Mouse (Mus musculus) megakaryocyte, embryonic 14.5 days (primary cell): Measurements from ENCODE around the gene Lrrc27. TPM values are rescaled to one million over a fixed set of nuclear protein-coding genes. Genes with fewer than 3 reads are reported as not detected.

Experiments used
- H3K27me3 ChIP-seq: replicated peaks from 2 replicates; pipeline ENCODE3; 2012; ENCODE audit warnings: inconsistent platforms
- H3K36me3 ChIP-seq: replicated peaks from 2 replicates; pipeline ENCODE3; 2012; ENCODE audit warnings: low read length, inconsistent platforms, mixed read lengths
- H3K4me1 ChIP-seq: 2 replicates; pipeline ENCODE4 v1.6.1; 2012; ENCODE audit warnings: inconsistent platforms
- H3K4me3 ChIP-seq: replicated peaks from 2 replicates; pipeline ENCODE3; 2012; ENCODE audit warnings: moderate library complexity, mild to moderate bottlenecking, inconsistent platforms
- H3K9me3 ChIP-seq: 2 replicates; pipeline ENCODE4 v1.6.1; 2012; ENCODE audit warnings: inconsistent platforms
- FLI1 ChIP-seq: IDR thresholded peaks from 2 replicates; pipeline ENCODE4 v1.6.1; 2012; ENCODE audit warnings: low read length, inconsistent platforms, mixed read lengths
- GATA1 ChIP-seq: IDR thresholded peaks from 3 replicates; pipeline ENCODE4 v1.6.1; 2012; ENCODE audit warnings: mixed read lengths, low read length, inconsistent platforms, borderline replicate concordance
- polyA plus RNA-seq: library from polyadenylated mRNA; stranded (reverse); fragments of >175 nt; gene quantifications from 2 replicates; pipeline ENCODE4 v1.2.3, GENCODE M21; 2012; ENCODE audit warnings: low replicate concordance; ENCODE audit not compliant: insufficient read depth

Lrrc27 gene
- polyA plus RNA-seq, 1 experiment: 2.9 TPM

DNA sequence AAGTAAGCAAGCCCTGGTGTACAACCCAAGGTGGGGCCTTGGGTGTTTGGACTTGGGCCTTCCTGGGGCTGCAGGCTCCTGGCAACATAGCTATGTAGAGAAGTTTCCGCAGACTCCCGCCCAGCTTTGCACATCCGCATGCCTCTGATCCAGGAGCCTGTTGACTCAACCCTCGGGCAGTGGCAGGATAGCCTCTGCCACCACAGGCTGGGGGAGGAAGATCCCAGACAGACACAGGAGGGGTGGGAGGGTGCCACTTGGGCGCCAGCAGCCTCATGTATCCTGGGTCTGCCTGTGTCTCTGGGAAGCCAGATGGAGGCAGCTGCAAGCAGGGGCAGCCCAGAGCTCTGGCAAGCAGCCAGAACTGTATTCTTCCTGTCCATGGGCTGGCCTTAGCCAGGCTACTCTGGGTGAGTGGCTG lies 39.1 kb downstream of the Lrrc27 start:
- Histone ChIP-seq H3K9me3 (no peaks in the 10 kb centered on the region), H3K4me3 (no peak overlapping the region), H3K4me1 (peaks cover 80% of the 10 kb centered on the region), H3K36me3 (peaks cover 71% of the 10 kb centered on the region), H3K27me3 (no peaks in the 10 kb centered on the region)
- TF ChIP-seq FLI1 (no peak), GATA1 (no peak)

DNA sequence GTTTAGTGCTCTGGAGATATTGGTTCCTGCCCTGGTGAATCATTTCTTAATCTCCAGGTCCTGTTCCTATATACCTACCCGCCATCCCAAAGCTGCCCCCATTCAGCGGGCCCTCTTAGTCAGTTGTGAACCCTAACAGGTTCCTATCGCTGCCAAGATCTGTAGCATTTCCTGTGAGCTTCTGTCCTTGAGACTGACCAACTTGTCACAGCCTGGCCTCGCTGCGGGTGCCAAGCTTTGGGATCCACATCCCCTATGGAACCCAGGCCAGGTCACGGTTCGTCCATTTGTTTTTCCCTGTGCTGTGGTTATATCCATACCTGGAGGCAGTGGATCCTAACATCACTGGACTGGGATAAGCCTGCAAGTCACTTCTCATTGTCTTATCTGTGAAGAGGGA lies 39.8 kb downstream of the Lrrc27 start:
- Histone ChIP-seq H3K27me3 (no peaks in the 10 kb centered on the region), H3K4me1 (peaks cover 80% of the 10 kb centered on the region), H3K36me3 (peaks cover 78% of the 10 kb centered on the region), H3K4me3 (no peak overlapping the region), H3K9me3 (no peaks in the 10 kb centered on the region)
- no peak for TF ChIP-seq FLI1
- no peak for TF ChIP-seq GATA1

DNA sequence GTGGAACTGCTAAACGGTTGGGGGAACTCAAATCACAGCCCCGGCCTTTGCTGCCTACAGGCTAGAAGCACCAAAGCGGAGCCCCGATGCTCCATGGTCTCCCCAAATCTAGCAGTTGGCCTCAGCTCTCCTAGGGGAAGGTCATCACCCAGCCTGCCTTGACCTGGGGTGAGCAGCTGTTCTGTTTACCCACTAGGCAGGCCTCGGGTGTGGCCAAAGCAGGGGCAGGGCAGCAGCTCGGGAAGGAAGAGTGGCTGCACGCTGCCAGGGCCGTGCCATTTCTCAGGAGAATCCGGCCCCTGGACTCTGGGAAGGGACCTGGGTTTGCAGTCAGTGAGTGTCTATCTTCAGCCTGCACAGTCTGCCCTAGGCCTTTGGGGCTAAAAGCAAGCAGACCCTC lies 40.2 kb downstream of the Lrrc27 start:
- Histone ChIP-seq H3K9me3 (no peaks in the 10 kb centered on the region), H3K4me3 (no peak overlapping the region), H3K36me3 (peaks cover 82% of the 10 kb centered on the region), H3K27me3 (no peaks in the 10 kb centered on the region), H3K4me1 (peaks cover 80% of the 10 kb centered on the region)
- TF ChIP-seq GATA1: no peak
- TF ChIP-seq FLI1: no peak

- TF ChIP-seq GATA1 (no peak), FLI1 (no peak)
- no peaks in the 10 kb centered on the region for H3K27me3 ChIP-seq
- no peaks in the 10 kb centered on the region for H3K9me3 ChIP-seq
These were observed 40.7 kb downstream of the Lrrc27 start for GRCm38 (mm10) chr7:139253462-139253861.

DNA sequence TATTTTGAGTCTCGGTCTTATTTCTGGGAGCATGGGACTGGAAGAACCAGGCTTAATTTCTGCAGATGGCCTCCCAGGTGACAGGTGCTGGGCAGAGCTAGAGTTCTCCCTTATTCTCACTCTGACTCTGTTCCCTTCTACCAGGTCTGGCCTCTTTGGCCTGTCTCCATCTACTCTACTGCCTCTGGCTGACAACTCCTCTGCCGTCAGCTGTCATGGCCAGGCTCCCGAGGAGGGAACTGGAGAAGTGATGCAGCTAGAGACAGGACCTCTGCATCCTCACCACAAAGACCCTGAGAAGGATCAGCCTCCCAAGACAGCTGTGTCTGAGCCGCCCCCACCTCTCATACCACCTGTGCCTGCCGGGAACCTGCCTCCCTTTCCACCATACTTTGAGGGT lies 41.8 kb downstream of the Lrrc27 start:
- no peak overlapping the region for H3K4me3 ChIP-seq
- peaks cover 86% of the 10 kb centered on the region for H3K4me1 ChIP-seq
- H3K36me3 ChIP-seq: peaks cover 98% of the 10 kb centered on the region
- H3K27me3 ChIP-seq: no peaks in the 10 kb centered on the region
- no peaks in the 10 kb centered on the region for H3K9me3 ChIP-seq
- no peak for TF ChIP-seq FLI1
- TF ChIP-seq GATA1: no peak

More at GRCm38 (mm10) chr7:139253462-139253861, 40.7 kb downstream of the Lrrc27 start:
- H3K36me3 ChIP-seq: peaks cover 87% of the 10 kb centered on the region
- peaks cover 83% of the 10 kb centered on the region for H3K4me1 ChIP-seq
- no peak overlapping the region for H3K4me3 ChIP-seq

GRCm38 (mm10) chr7:139257752-139258542 lies 45.2 kb downstream of the Lrrc27 start:
- Histone ChIP-seq H3K36me3 (peaks cover 99% of the 10 kb centered on the region), H3K9me3 (peaks cover 8% of the 10 kb centered on the region), H3K4me1 (peaks cover 72% of the 10 kb centered on the region), H3K4me3 (no peak overlapping the region), H3K27me3 (no peaks in the 10 kb centered on the region)
- TF ChIP-seq GATA1 (no peak), FLI1 (no peak)

DNA sequence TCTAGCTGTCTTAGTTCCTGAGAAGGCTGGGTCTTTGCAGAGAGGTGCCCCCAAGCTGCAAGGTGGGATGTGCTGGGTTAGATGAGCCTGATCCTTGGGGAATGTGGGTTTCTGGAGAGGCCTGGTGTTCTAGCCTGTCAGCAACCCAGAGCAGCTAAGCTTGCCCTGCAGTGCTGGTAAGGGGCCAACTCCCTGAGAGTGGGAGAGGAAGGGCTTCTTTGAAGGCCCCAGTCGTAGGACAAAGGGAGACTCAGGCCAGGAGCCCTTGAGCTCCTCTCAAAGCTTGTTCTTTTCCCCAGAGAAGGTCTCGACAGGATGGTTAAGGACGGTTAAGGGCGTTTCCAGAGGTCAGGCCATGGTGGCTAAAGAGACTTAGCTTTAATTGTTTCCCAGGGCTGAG lies 51.5 kb downstream of the Lrrc27 start:
- Histone ChIP-seq H3K36me3 (peaks cover 93% of the 10 kb centered on the region), H3K27me3 (no peaks in the 10 kb centered on the region), H3K9me3 (peaks cover 8% of the 10 kb centered on the region), H3K4me3 (no peak overlapping the region), H3K4me1 (peaks cover 72% of the 10 kb centered on the region)
- TF ChIP-seq GATA1: no peak
- TF ChIP-seq FLI1: no peak

GRCm38 (mm10) chr7:139265634-139266033 lies 52.8 kb downstream of the Lrrc27 start:
- no peak for TF ChIP-seq GATA1
- no peak for TF ChIP-seq FLI1
- peaks cover 3% of the 10 kb centered on the region for H3K9me3 ChIP-seq
- peaks cover 91% of the 10 kb centered on the region for H3K36me3 ChIP-seq
- H3K27me3 ChIP-seq: no peaks in the 10 kb centered on the region
- peaks cover 64% of the 10 kb centered on the region for H3K4me1 ChIP-seq
- H3K4me3 ChIP-seq: no peak overlapping the region

GRCm38 (mm10) chr7:139266431-139266830 lies 53.6 kb downstream of the Lrrc27 start:
- H3K9me3 ChIP-seq: no peaks in the 10 kb centered on the region

DNA sequence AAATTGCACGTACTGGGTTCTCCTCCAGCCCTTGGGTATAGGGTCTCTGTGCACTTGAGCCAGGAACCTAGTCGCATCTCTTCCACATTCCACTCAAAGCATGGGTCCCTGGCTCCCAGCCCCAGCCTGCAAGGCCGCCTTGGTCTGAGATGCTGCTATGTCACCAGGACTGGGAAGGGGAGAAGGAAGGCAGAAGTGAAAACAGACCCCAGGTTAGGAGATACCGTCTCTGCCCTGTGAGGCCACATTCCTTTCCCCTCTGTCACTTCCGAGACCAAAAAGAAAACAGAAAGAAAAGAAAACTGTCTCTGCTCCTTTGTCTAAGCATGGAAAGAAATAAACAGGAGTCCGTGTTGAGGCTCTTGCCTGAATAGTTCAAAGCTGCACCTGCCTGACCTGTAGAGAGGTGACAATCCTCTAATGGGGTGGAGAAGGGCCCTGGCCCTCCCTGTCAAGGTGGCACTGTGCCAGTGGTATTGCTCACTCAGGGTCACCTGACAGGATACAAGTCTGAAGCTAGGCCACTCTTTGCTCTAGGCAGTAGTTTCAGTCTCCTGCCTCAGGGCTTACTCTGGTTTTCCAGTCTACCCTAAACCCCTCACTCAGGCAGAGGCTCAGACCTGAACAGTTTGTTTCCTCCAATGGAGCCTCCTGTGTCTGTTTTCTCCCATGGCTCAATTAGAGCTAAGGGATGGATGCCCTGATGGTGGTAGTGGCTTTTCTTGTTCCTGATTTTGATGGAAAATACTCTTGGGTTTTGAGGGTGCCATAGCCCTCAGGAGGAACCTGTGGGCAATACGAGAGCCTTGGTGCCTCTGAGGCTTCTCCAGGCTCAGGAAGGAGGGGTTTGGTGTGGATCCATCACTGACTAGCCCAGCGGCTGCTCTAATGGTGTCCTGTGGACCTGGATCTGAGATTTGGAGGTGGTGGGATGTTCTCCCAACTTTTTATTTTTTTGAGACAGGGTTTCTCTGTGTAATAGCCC lies 54.4 kb downstream of the Lrrc27 start:
- no peaks in the 10 kb centered on the region for H3K27me3 ChIP-seq
- no peaks in the 10 kb centered on the region for H3K9me3 ChIP-seq
- H3K4me1 ChIP-seq: peaks cover 73% of the 10 kb centered on the region
- H3K36me3 ChIP-seq: peaks cover 82% of the 10 kb centered on the region
- no peak overlapping the region for H3K4me3 ChIP-seq
- TF ChIP-seq GATA1: no peak
- TF ChIP-seq FLI1: no peak

More at GRCm38 (mm10) chr7:139266431-139266830, 53.6 kb downstream of the Lrrc27 start:
- TF ChIP-seq GATA1 (no peak), FLI1 (no peak)
- Histone ChIP-seq H3K36me3 (peaks cover 86% of the 10 kb centered on the region), H3K27me3 (no peaks in the 10 kb centered on the region), H3K4me1 (peaks cover 72% of the 10 kb centered on the region), H3K4me3 (no peak overlapping the region)

GRCm38 (mm10) chr7:139270738-139271137 lies 58.0 kb downstream of the Lrrc27 start:
- no peak overlapping the region for H3K4me3 ChIP-seq
- H3K4me1 ChIP-seq: peaks cover 85% of the 10 kb centered on the region
- H3K27me3 ChIP-seq: no peaks in the 10 kb centered on the region
- TF ChIP-seq GATA1: no peak
- no peak for TF ChIP-seq FLI1
- peaks cover 52% of the 10 kb centered on the region for H3K36me3 ChIP-seq
- H3K9me3 ChIP-seq: no peaks in the 10 kb centered on the region
